Mouse (Mus musculus) midbrain, embryonic 12.5 days (tissue): Measurements from ENCODE around the gene Nhsl1. TPM values are rescaled to one million over a fixed set of nuclear protein-coding genes. Genes with fewer than 3 reads are reported as not detected.

ENCODE experiments used
- ATAC-seq: fragments of 200-750 bp; cut with Nextera tagmentation; 2 replicates; pipeline ENCODE4 v1.8.0; 2017; ENCODE audit warnings: low read depth, moderate TSS enrichment, moderate library complexity; ENCODE audit not compliant: low FRiP score
- H3K27ac ChIP-seq: fragments of 300-500 bp; sonication (generic); replicated peaks from 2 replicates; pipeline ENCODE4 v1.5.1; 2016; ENCODE audit warnings: mild to moderate bottlenecking
- H3K27me3 ChIP-seq: fragments of 300-500 bp; sonication (generic); 2 replicates; pipeline ENCODE4 v1.6.1; 2016; ENCODE audit warnings: mild to moderate bottlenecking
- H3K36me3 ChIP-seq: fragments of 300-500 bp; sonication (generic); 2 replicates; pipeline ENCODE4 v1.6.1; 2016
- H3K4me1 ChIP-seq: fragments of 300-500 bp; sonication (generic); 2 replicates; pipeline ENCODE4 v1.6.1; 2016
- H3K4me2 ChIP-seq: fragments of 300-500 bp; sonication (generic); replicated peaks from 2 replicates; pipeline ENCODE4 v1.6.1; 2016; ENCODE audit warnings: mild to moderate bottlenecking, moderate library complexity
- H3K4me3 ChIP-seq: fragments of 300-500 bp; sonication (generic); 2 replicates; pipeline ENCODE4 v1.5.1; 2016; ENCODE audit warnings: mild to moderate bottlenecking
- H3K9ac ChIP-seq: fragments of 300-500 bp; sonication (generic); replicated peaks from 2 replicates; pipeline ENCODE4 v1.6.1; 2016; ENCODE audit warnings: mild to moderate bottlenecking, moderate library complexity
- H3K9me3 ChIP-seq: fragments of 300-500 bp; sonication (generic); 2 replicates; pipeline ENCODE4 v1.6.1; 2016; ENCODE audit warnings: mild to moderate bottlenecking
- WGBS: fragments of 180-500 bp; shearing (Covaris S2); methylation state at CpG from one replicate; pipeline ENCODE4 v1.1.7; 2016; 5-methylcytosine and 5-hydroxymethylcytosine counted together
- polyA plus RNA-seq: library from polyadenylated mRNA; unstranded; fragments of >200 nt; fragmentation: Nextera tagmentation; extraction: Ambion mirVana; gene quantifications from 2 replicates; pipeline ENCODE4 v1.2.1, GENCODE M21; 2016

Gene Nhsl1
- polyA plus RNA-seq, 1 experiment from 2014 or later: 14.0 TPM

GRCm38 (mm10) chr10:18453380-18453779 lies 134.6 kb downstream of the Nhsl1 start:
- Histone ChIP-seq H3K4me2 (no peak overlapping the region), H3K27me3 (peaks cover 32% of the 10 kb centered on the region), H3K36me3 (no peaks in the 10 kb centered on the region), H3K4me1 (peaks cover 18% of the 10 kb centered on the region), H3K9me3 (no peaks in the 10 kb centered on the region), H3K9ac (no peak overlapping the region), H3K4me3 (no peak overlapping the region), H3K27ac (no peak overlapping the region)
- 41% methylated on average over 4 of the region's 4 CpGs for WGBS
- ATAC-seq: peak; percentile 71

- Histone ChIP-seq H3K36me3 (no peaks in the 10 kb centered on the region), H3K4me3 (no peak overlapping the region), H3K9me3 (no peaks in the 10 kb centered on the region), H3K4me1 (peaks cover 25% of the 10 kb centered on the region), H3K9ac (no peak overlapping the region), H3K27ac (no peak overlapping the region), H3K27me3 (peaks cover 27% of the 10 kb centered on the region), H3K4me2 (no peak overlapping the region)
- WGBS: 73% methylated on average over 3 of the region's 3 CpGs
- no peak for ATAC-seq
These were observed 135.4 kb downstream of the Nhsl1 start for GRCm38 (mm10) chr10:18454161-18454560.

- Histone ChIP-seq H3K4me2 (no peak overlapping the region), H3K9ac (no peak overlapping the region), H3K27ac (no peak overlapping the region), H3K4me3 (no peak overlapping the region), H3K9me3 (no peaks in the 10 kb centered on the region), H3K27me3 (peaks cover 19% of the 10 kb centered on the region), H3K36me3 (no peaks in the 10 kb centered on the region), H3K4me1 (peaks cover 34% of the 10 kb centered on the region)
- no peak for ATAC-seq
- 89% methylated on average over 10 of the region's 10 CpGs for WGBS
These were observed 136.6 kb downstream of the Nhsl1 start for GRCm38 (mm10) chr10:18455301-18455920.

GRCm38 (mm10) chr10:18457808-18458475 lies 139.2 kb downstream of the Nhsl1 start:
- Histone ChIP-seq H3K27ac (peak overlapping the region; percentile 27; the same call in 1 of the 2 replicates), H3K4me2 (no peak overlapping the region; the same call in 1 of the 2 replicates)
- ATAC-seq: peak; percentile 50

GRCm38 (mm10) chr10:18461336-18461735 lies 142.6 kb downstream of the Nhsl1 start:
- Histone ChIP-seq H3K9ac (no peak overlapping the region), H3K4me2 (no peak overlapping the region), H3K4me1 (peaks cover 40% of the 10 kb centered on the region), H3K27me3 (peaks cover 21% of the 10 kb centered on the region), H3K9me3 (no peaks in the 10 kb centered on the region), H3K27ac (no peak overlapping the region), H3K4me3 (no peak overlapping the region), H3K36me3 (no peaks in the 10 kb centered on the region)
- no peak for ATAC-seq
- 89% methylated on average over 13 of the region's 13 CpGs for WGBS

More at GRCm38 (mm10) chr10:18457808-18458475, 139.2 kb downstream of the Nhsl1 start:
- Histone ChIP-seq H3K36me3 (no peaks in the 10 kb centered on the region), H3K9ac (no peak overlapping the region), H3K27me3 (peaks cover 23% of the 10 kb centered on the region), H3K9me3 (no peaks in the 10 kb centered on the region), H3K4me1 (peaks cover 34% of the 10 kb centered on the region), H3K4me3 (no peak overlapping the region)
- 18% methylated on average over 8 of the region's 8 CpGs for WGBS

GRCm38 (mm10) chr10:18463071-18463841 lies 144.5 kb downstream of the Nhsl1 start:
- Histone ChIP-seq H3K36me3 (no peaks in the 10 kb centered on the region), H3K9me3 (no peaks in the 10 kb centered on the region), H3K27me3 (peaks cover 37% of the 10 kb centered on the region), H3K4me1 (peaks cover 24% of the 10 kb centered on the region), H3K4me2 (0 out of 2 replicates have a peak overlapping the region, but pooled peaks have one; percentile 7), H3K27ac (no peak overlapping the region), H3K9ac (no peak overlapping the region; the same call in 1 of the 2 replicates), H3K4me3 (no peak overlapping the region)
- 67% methylated on average over 23 of the region's 23 CpGs for WGBS
- no peak for ATAC-seq

- H3K4me3 ChIP-seq: no peak overlapping the region
- no peaks in the 10 kb centered on the region for H3K9me3 ChIP-seq
- 0 out of 2 replicates have a peak, but pooled peaks cover 6% of the 10 kb centered on the region for H3K36me3 ChIP-seq
- no peak for ATAC-seq
- no peak overlapping the region for H3K27ac ChIP-seq
- peaks cover 52% of the 10 kb centered on the region for H3K27me3 ChIP-seq
- WGBS: 41% methylated on average over 4 of the region's 4 CpGs
- H3K4me2 ChIP-seq: no peak overlapping the region
- peaks cover 42% of the 10 kb centered on the region for H3K4me1 ChIP-seq
- no peak overlapping the region for H3K9ac ChIP-seq
These were observed 149.6 kb downstream of the Nhsl1 start for GRCm38 (mm10) chr10:18468396-18468795.

- Histone ChIP-seq H3K27me3 (peaks cover 53% of the 10 kb centered on the region), H3K4me3 (peak overlapping the region; percentile 32), H3K9me3 (no peaks in the 10 kb centered on the region), H3K9ac (peak overlapping the region; percentile 43), H3K27ac (peak overlapping the region; percentile 79), H3K4me2 (peak overlapping the region; percentile 53), H3K4me1 (peaks cover 39% of the 10 kb centered on the region), H3K36me3 (0 out of 2 replicates have a peak, but pooled peaks cover 7% of the 10 kb centered on the region)
- WGBS: 1% methylated on average over 17 of the region's 17 CpGs
- ATAC-seq: peak; percentile 81
These were observed 150.7 kb downstream of the Nhsl1 start for GRCm38 (mm10) chr10:18469279-18470135.

GRCm38 (mm10) chr10:18470351-18471060 lies 151.7 kb downstream of the Nhsl1 start:
- peaks cover 39% of the 10 kb centered on the region for H3K4me1 ChIP-seq
- H3K4me3 ChIP-seq: peak overlapping the region; percentile 32
- peak; percentile 81 for ATAC-seq
- 0 out of 2 replicates have a peak, but pooled peaks cover 7% of the 10 kb centered on the region for H3K36me3 ChIP-seq
- H3K27me3 ChIP-seq: peaks cover 50% of the 10 kb centered on the region
- peak overlapping the region; percentile 53 for H3K4me2 ChIP-seq
- no peaks in the 10 kb centered on the region for H3K9me3 ChIP-seq
- WGBS: 11% methylated on average over 20 of the region's 20 CpGs
- H3K27ac ChIP-seq: peak overlapping the region; percentile 79
- peak overlapping the region; percentile 49 for H3K9ac ChIP-seq

GRCm38 (mm10) chr10:18471648-18472047 lies 152.9 kb downstream of the Nhsl1 start:
- H3K4me1 ChIP-seq: peaks cover 39% of the 10 kb centered on the region
- no peak for ATAC-seq
- H3K9ac ChIP-seq: peak overlapping the region; percentile 24; the same call in 1 of the 2 replicates
- peak overlapping the region; percentile 53 for H3K4me2 ChIP-seq
- H3K27me3 ChIP-seq: peaks cover 41% of the 10 kb centered on the region
- H3K27ac ChIP-seq: no peak overlapping the region; the same call in 1 of the 2 replicates
- WGBS: 86% methylated on average over 5 of the region's 5 CpGs
- 0 out of 2 replicates have a peak, but pooled peaks cover 7% of the 10 kb centered on the region for H3K36me3 ChIP-seq
- H3K9me3 ChIP-seq: no peaks in the 10 kb centered on the region
- H3K4me3 ChIP-seq: no peak overlapping the region
